In the genomic region with DNA sequence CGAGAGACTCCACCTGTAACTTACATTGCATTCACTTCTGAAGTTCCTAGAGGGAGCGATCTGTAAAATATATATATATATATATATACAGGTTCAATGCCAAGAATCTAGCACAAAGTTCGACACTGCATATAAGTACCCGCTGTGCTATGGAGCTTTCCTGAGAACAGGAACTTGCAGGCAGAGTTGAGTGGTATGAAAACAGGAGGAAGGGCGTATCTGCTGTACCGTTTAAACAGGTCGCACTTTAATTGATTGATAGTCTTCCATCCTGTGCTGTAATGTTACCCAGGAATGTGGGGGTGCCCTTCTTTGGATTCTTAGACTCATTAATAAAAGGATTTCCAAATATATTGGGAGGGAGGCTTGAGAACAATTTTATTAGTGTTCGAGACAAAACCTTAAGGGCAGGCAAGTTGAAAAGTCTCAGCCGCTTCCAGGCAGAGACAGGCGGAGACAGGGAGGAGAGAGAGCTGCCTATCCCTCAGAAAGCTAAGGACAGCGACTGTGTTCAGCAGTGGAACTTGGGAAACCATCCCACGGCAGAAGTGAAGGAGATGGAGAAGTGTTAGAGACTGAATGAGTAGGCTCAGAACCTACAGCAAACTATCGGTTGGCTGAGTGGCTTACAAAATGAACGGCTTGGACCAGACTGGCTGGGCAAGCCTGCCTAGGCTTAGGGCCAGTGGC, we compare ENCODE assay signal across 25 mouse cellular contexts.
DNase-seq lines count a peak whose midpoint lies in the region; ATAC-seq and TF ChIP-seq lines count a peak whose summit lies in the region.
"Had no signal": no experiment of that assay in that cellular context is flagged by ENCODE, and none has a peak within 500 bp of the region (broad histone marks: within the 10 kb centered on the region; RNA-seq: fewer than 3 reads in every experiment).

No protein-coding gene starts in this region.

- H3K27me3 ChIP-seq in kidney, embryonic 15.5 days, result no peaks in the 10 kb centered on the region
- no peaks in the 10 kb centered on the region for H3K27me3 ChIP-seq in kidney, postnatal 0 days (ENCODE audit: insufficient read depth, low read length)
- H3K27me3 ChIP-seq in kidney, adult 2 months (replicated peaks; ENCODE audit: control insufficient read depth, insufficient read depth, low read length), result no peaks in the 10 kb centered on the region
- H3K27me3 ChIP-seq in lung, postnatal 0 days (replicated peaks; ENCODE audit: insufficient read depth, low read length), result no peaks in the 10 kb centered on the region
- H3K27me3 ChIP-seq: CH12.LX; embryonic facial prominence, embryonic 12.5 days; forebrain, embryonic 13.5 days; Patski had no signal

- ATAC-seq in frontal cortex, adult (ENCODE audit: low TSS enrichment), result peak; percentile 60
- ATAC-seq in kidney, embryonic 15.5 days (replicated peaks; ENCODE audit: low FRiP score), result peak; percentile 73; the same call in 1 of the 2 replicates
- no peak for ATAC-seq in kidney, postnatal 0 days (replicated peaks; ENCODE audit: low FRiP score, low read depth)
- ATAC-seq in lung, postnatal 0 days, result no peak
- ATAC-seq: activated CD4-positive, CD25-positive, alpha-beta regulatory T cell, adult 4 months; CD4-positive, CD25-positive, alpha-beta regulatory T cell, adult 4 months; forebrain, embryonic 13.5 days; Patski had no signal

- TF ChIP-seq CTCF in kidney, postnatal 0 days (IDR thresholded peaks at IDR 0.05; ENCODE audit: low read depth), result no peak
- TF ChIP-seq CTCF in kidney, adult 2 months (conservative IDR thresholded peaks at IDR 0.05; ENCODE audit: insufficient read depth, insufficient read length, low read depth, low read length), result no peak
- TF ChIP-seq CTCF in lung, postnatal 0 days (IDR thresholded peaks at IDR 0.05), result no peak

- 0 out of 2 replicates have a peak overlapping the region, but pooled peaks have one; percentile 12 for H3K4me2 ChIP-seq in kidney, embryonic 15.5 days
- peak overlapping the region; percentile 2; the same call in 1 of the 2 replicates for H3K4me2 ChIP-seq in kidney, postnatal 0 days (ENCODE audit: low read length)
- peak overlapping the region; percentile 22; the same call in 1 of the 2 replicates for H3K4me2 ChIP-seq in lung, postnatal 0 days (replicated peaks; ENCODE audit: low read depth, low read length)
- H3K4me2 ChIP-seq: embryonic facial prominence, embryonic 12.5 days; forebrain, embryonic 13.5 days had no signal

- no peaks in the 10 kb centered on the region for H3K9me3 ChIP-seq in kidney, embryonic 15.5 days (replicated peaks)
- no peaks in the 10 kb centered on the region for H3K9me3 ChIP-seq in kidney, postnatal 0 days (replicated peaks; ENCODE audit: low read length)
- H3K9me3 ChIP-seq in lung, postnatal 0 days (ENCODE audit: low read length), result no peaks in the 10 kb centered on the region
- H3K9me3 ChIP-seq: embryonic facial prominence, embryonic 10.5 days; embryonic facial prominence, embryonic 12.5 days; forebrain, embryonic 13.5 days; G1E had no signal

- H3K4me1 ChIP-seq in kidney, embryonic 15.5 days, result 0 out of 2 replicates have a peak, but pooled peaks cover 2% of the 10 kb centered on the region
- H3K4me1 ChIP-seq in kidney, postnatal 0 days (replicated peaks; ENCODE audit: insufficient read depth, low read length), result no peaks in the 10 kb centered on the region
- H3K4me1 ChIP-seq in kidney, adult 2 months (ENCODE audit: control insufficient read depth, insufficient read depth, low read length), result no peaks in the 10 kb centered on the region
- H3K4me1 ChIP-seq in lung, postnatal 0 days (ENCODE audit: insufficient read depth, low read depth, low read length), result no peaks in the 10 kb centered on the region
- H3K4me1 ChIP-seq: embryonic facial prominence, embryonic 12.5 days; forebrain, embryonic 13.5 days had no signal

- H3K4me3 ChIP-seq in kidney, embryonic 15.5 days (replicated peaks), result no peak overlapping the region
- H3K4me3 ChIP-seq in kidney, postnatal 0 days (replicated peaks; ENCODE audit: low read depth, low read length), result no peak overlapping the region
- no peak overlapping the region for H3K4me3 ChIP-seq in kidney, adult 2 months (ENCODE audit: insufficient read depth, low read depth, low read length)
- no peak overlapping the region for H3K4me3 ChIP-seq in lung, postnatal 0 days (ENCODE audit: low read depth, low read length)
- H3K4me3 ChIP-seq: embryonic facial prominence, embryonic 10.5 days; embryonic facial prominence, embryonic 12.5 days; forebrain, embryonic 13.5 days had no signal

- WGBS in kidney, embryonic 15.5 days, result 44% methylated on average over 14 of the region's 14 CpGs
- WGBS in kidney, postnatal 0 days, result 37% methylated on average over 14 of the region's 14 CpGs
- 45% methylated on average over 14 of the region's 14 CpGs for WGBS in kidney, adult 2 months
- WGBS in lung, postnatal 0 days, result 47% methylated on average over 14 of the region's 14 CpGs

- TF ChIP-seq POLR2A in kidney, adult 2 months (IDR thresholded peaks at IDR 0.05; ENCODE audit: low read depth, low read length), result no peak

- TF ChIP-seq EP300 in lung, postnatal 0 days (IDR thresholded peaks at IDR 0.05), result no peak

- H3K36me3 ChIP-seq in kidney, embryonic 15.5 days, result no peaks in the 10 kb centered on the region
- H3K36me3 ChIP-seq in kidney, postnatal 0 days (ENCODE audit: insufficient read depth, low read length), result no peaks in the 10 kb centered on the region
- no peaks in the 10 kb centered on the region for H3K36me3 ChIP-seq in kidney, adult 2 months (ENCODE audit: control insufficient read depth, insufficient read depth, low read length)
- H3K36me3 ChIP-seq in lung, postnatal 0 days (ENCODE audit: insufficient read depth, low read length), result no peaks in the 10 kb centered on the region
- H3K36me3 ChIP-seq: embryonic facial prominence, embryonic 10.5 days; embryonic facial prominence, embryonic 12.5 days; G1E had no signal

- H3K9ac ChIP-seq in kidney, embryonic 15.5 days, result no peak overlapping the region
- no peak overlapping the region for H3K9ac ChIP-seq in kidney, postnatal 0 days (ENCODE audit: low read depth, low read length)
- H3K9ac ChIP-seq in lung, postnatal 0 days (replicated peaks; ENCODE audit: low read depth), result no peak overlapping the region
- H3K9ac ChIP-seq: embryonic facial prominence, embryonic 12.5 days; forebrain, embryonic 13.5 days had no signal

- no peak for DNase-seq in frontal cortex, adult 2 months (ENCODE audit: extremely low spot score in 1 of 2, low spot score in 1 of 2)
- DNase-seq in kidney, postnatal 4 days, result no peak
- DNase-seq in kidney, postnatal 0 days (ENCODE audit: low spot score), result peak; percentile 53
- no peak for DNase-seq in kidney, adult 2 months
- DNase-seq in lung, postnatal 0 days (ENCODE audit: low spot score), result peak; percentile 23
- no peak for DNase-seq in lung, postnatal 25 days (ENCODE audit: low spot score)
- DNase-seq: adrenal gland, adult 8-10 months; adrenal gland, postnatal 14 days; adrenal gland, postnatal 36 days; B cell, adult 2 months; cerebellum, adult 11-12 months; cerebellum, adult 2 months; cerebellum, adult 9-10 months; cerebellum, postnatal 10 days; cerebellum, postnatal 25 days had no signal

- no peak overlapping the region; the same call in 1 of the 2 replicates for H3K27ac ChIP-seq in kidney, embryonic 15.5 days
- H3K27ac ChIP-seq in kidney, postnatal 0 days, result no peak overlapping the region
- H3K27ac ChIP-seq in kidney, adult 2 months (ENCODE audit: insufficient read depth, low read depth, low read length), result no peak overlapping the region
- no peak overlapping the region for H3K27ac ChIP-seq in lung, postnatal 0 days (ENCODE audit: low read length)
- H3K27ac ChIP-seq: embryonic facial prominence, embryonic 10.5 days; embryonic facial prominence, embryonic 12.5 days; forebrain, embryonic 13.5 days had no signal

Comparison
In these comparisons a context has a peak if more than half of its experiments do, and no peak if none do; other contexts are left out.
1. ATAC-seq: peak in frontal cortex, adult (single experiment) and kidney, embryonic 15.5 days (single experiment); none in kidney, postnatal 0 days (single experiment) and lung, postnatal 0 days (single experiment).
2. DNase-seq: peak in kidney, postnatal 0 days (single experiment) and lung, postnatal 0 days (single experiment); none in frontal cortex, adult 2 months (0 of 2), kidney, postnatal 4 days (0 of 2), kidney, adult 2 months (single experiment) and lung, postnatal 25 days (single experiment).
3. Peak in every context shown above with its lines, with median percentiles within 50 percentile points of each other: H3K4me2 ChIP-seq.